Mouse (Mus musculus) limb, embryonic 10.5 days (tissue): Measurements from ENCODE around the gene Rln3. TPM values are rescaled to one million over a fixed set of nuclear protein-coding genes. Genes with fewer than 3 reads are reported as not detected.

Experiments used
- DNase-seq: peaks from one replicate; pipeline ENCODE4 v3.0.0-alpha.2; 2017; ENCODE audit warnings: low spot score
- H3K27ac ChIP-seq: fragments of 300-500 bp; sonication (generic); 2 replicates; pipeline ENCODE4 v1.5.1; 2016; ENCODE audit warnings: mild to moderate bottlenecking
- H3K27me3 ChIP-seq: fragments of 300-500 bp; sonication (generic); 2 replicates; pipeline ENCODE4 v1.6.1; 2016; ENCODE audit warnings: low read depth, mild to moderate bottlenecking; ENCODE audit not compliant: poor library complexity, severe bottlenecking
- H3K36me3 ChIP-seq: fragments of 300-500 bp; sonication (generic); 2 replicates; pipeline ENCODE4 v1.6.1; 2016; ENCODE audit warnings: mild to moderate bottlenecking, moderate library complexity
- H3K4me1 ChIP-seq: fragments of 300-500 bp; sonication (generic); 2 replicates; pipeline ENCODE4 v1.6.1; 2016
- H3K4me3 ChIP-seq: fragments of 300-500 bp; sonication (generic); 2 replicates; pipeline ENCODE4 v1.5.1; 2016; ENCODE audit warnings: mild to moderate bottlenecking, moderate library complexity
- H3K9me3 ChIP-seq: fragments of 300-500 bp; sonication (generic); replicated peaks from 2 replicates; pipeline ENCODE4 v1.6.1; 2016; ENCODE audit warnings: mild to moderate bottlenecking
- WGBS: fragments of 180-500 bp; shearing (Covaris S2); methylation state at CpG from one replicate; pipeline ENCODE4 v1.1.7; 2016; 5-methylcytosine and 5-hydroxymethylcytosine counted together
- polyA plus RNA-seq: library from polyadenylated mRNA; unstranded; fragments of >200 nt; fragmentation: Nextera tagmentation; extraction: Ambion mirVana; gene quantifications from 2 replicates; pipeline ENCODE4 v1.2.1, GENCODE M21; 2016

Gene Rln3
- polyA plus RNA-seq, 1 experiment from 2014 or later = not detected

DNA sequence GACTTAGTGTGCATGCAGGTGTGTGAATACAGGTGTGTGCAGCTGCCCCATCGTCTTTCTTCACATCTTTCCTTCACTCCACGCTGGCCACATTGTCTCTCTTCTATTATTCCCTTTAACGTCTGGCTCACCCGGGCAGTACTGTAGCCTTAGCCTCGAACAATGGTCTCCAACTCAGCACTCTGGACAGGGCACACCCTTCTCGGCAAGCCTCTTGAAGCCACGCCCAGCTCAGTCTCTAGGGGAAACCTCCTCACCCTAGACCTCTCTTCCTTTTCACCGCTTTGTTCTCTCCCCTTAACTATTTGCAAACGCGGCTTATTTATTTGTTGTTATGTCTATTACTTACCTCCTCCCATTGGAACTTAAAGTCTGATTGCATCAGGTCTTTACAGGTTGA, 17.4 kb downstream of the Rln3 start:
- no peak overlapping the region for H3K4me3 ChIP-seq
- peaks cover 31% of the 10 kb centered on the region for H3K4me1 ChIP-seq
- DNase-seq = no peak
- no peak overlapping the region for H3K27ac ChIP-seq
- 0 out of 2 replicates have a peak, but pooled peaks cover 2% of the 10 kb centered on the region for H3K36me3 ChIP-seq
- H3K27me3 ChIP-seq = peaks cover 72% of the 10 kb centered on the region
- H3K9me3 ChIP-seq = no peaks in the 10 kb centered on the region
- 15% methylated on average over 10 of the region's 10 CpGs for WGBS

- DNase-seq = peak; percentile 78
- under 1% methylated on average over 41 of the region's 41 CpGs for WGBS
- H3K9me3 ChIP-seq = no peaks in the 10 kb centered on the region
- H3K4me3 ChIP-seq = peak overlapping the region; percentile 62
- peaks cover 87% of the 10 kb centered on the region for H3K27me3 ChIP-seq
- H3K27ac ChIP-seq = peak overlapping the region; percentile 57
- H3K4me1 ChIP-seq = peaks cover 38% of the 10 kb centered on the region
- H3K36me3 ChIP-seq = 0 out of 2 replicates have a peak, but pooled peaks cover 2% of the 10 kb centered on the region
Measured at GRCm38 (mm10) chr8:84025863-84026262, 18.9 kb downstream of the Rln3 start.

DNA sequence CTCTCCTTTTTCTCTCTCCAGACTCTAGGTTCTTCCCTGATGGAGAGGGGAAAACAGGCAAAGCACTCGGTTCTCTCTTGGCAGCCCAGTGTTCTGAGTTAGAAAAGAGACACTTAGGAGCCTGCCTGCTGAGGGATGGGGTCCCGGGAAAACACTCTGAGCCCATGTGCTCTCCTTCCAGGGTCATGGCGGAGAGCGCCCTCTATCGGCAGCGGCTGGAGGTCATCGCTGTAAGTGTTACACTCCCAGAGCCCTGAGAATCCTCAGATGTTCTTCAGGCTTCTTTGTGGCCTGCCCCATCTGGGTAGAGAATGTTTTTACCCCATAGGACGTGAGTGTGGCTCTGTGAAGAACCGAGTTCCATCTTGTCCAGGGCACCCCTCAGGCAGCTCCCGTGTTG, 20.6 kb downstream of the Rln3 start:
- DNase-seq = peak; percentile 80
- no peaks in the 10 kb centered on the region for H3K36me3 ChIP-seq
- H3K4me1 ChIP-seq = peaks cover 41% of the 10 kb centered on the region
- H3K27me3 ChIP-seq = peaks cover 98% of the 10 kb centered on the region
- no peak overlapping the region for H3K4me3 ChIP-seq
- WGBS = 13% methylated on average over 10 of the region's 10 CpGs
- H3K27ac ChIP-seq = no peak overlapping the region
- H3K9me3 ChIP-seq = no peaks in the 10 kb centered on the region

DNA sequence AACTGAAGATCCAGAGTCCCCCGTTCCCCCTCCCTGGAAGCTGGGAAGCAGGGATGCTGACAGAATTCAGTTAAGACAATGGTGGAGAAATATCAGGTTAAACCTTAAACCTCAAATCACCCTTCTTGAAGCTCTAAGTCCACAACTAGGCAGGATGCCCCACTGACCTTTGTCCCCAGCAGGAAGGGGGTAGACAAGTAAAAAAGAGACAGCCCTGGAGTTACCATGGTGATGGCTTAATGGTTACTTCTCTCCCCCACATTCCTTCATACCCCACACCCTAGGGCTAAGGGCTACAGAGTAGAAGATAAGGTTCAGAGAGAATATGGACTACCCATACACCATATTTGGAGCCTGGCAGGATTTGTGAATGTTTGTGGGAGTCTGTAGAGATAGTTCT, 21.2 kb downstream of the Rln3 start:
- WGBS = 69% methylated on average over 1 of the region's 1 CpGs
- Histone ChIP-seq H3K9me3 (no peaks in the 10 kb centered on the region), H3K4me1 (peaks cover 41% of the 10 kb centered on the region), H3K27me3 (peaks cover 95% of the 10 kb centered on the region), H3K36me3 (no peaks in the 10 kb centered on the region), H3K27ac (no peak overlapping the region), H3K4me3 (no peak overlapping the region)
- DNase-seq = no peak

DNA sequence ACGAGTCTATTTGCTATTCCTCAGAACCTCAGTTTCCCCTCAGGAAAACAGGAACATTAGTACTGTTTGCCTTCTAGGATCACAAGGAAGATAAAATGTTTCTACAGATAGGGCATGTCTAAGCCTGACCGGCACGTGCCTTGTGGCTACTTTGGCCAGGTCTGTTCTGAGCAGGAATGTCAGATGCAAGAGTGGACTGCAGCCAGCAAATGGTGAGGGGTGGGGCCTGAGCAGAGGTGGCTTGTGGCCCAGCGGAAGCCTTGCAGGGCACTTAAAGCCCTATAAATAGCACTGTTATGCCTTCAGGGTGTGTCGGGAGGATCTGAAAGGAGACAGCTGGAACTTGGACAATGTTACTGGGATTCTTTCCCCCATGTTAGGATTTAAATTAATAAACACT, 21.7 kb downstream of the Rln3 start:
- H3K9me3 ChIP-seq = no peaks in the 10 kb centered on the region
- H3K4me3 ChIP-seq = no peak overlapping the region
- no peak overlapping the region for H3K27ac ChIP-seq
- H3K27me3 ChIP-seq = peaks cover 89% of the 10 kb centered on the region
- H3K4me1 ChIP-seq = peaks cover 41% of the 10 kb centered on the region
- no peak for DNase-seq
- WGBS = 27% methylated on average over 5 of the region's 5 CpGs
- H3K36me3 ChIP-seq = no peaks in the 10 kb centered on the region

DNA sequence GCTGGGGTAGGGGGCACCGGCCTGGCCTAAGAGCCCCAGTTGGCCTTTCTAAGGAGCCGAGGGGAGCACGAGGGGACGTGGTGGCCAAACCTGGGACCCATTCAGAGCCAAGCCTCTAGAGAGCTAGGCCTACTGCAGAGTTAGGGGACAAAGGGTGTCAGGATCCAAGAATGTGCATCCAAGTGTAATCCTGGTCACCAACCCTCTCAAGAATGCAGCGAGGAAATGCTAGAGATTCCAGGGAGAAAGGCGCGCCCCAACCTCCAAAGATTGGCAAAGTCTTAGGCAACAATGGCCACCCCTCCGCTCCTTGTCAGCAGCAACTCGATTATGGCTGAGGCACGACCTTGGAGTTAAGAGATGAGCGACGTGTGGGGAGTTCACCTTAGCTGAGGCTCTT, 23.2 kb downstream of the Rln3 start:
- 46% methylated on average over 12 of the region's 12 CpGs for WGBS
- peaks cover 38% of the 10 kb centered on the region for H3K4me1 ChIP-seq
- no peaks in the 10 kb centered on the region for H3K36me3 ChIP-seq
- H3K9me3 ChIP-seq = no peaks in the 10 kb centered on the region
- H3K27me3 ChIP-seq = peaks cover 74% of the 10 kb centered on the region
- H3K27ac ChIP-seq = peak overlapping the region; percentile 62
- no peak for DNase-seq
- peak overlapping the region; percentile 27 for H3K4me3 ChIP-seq

DNA sequence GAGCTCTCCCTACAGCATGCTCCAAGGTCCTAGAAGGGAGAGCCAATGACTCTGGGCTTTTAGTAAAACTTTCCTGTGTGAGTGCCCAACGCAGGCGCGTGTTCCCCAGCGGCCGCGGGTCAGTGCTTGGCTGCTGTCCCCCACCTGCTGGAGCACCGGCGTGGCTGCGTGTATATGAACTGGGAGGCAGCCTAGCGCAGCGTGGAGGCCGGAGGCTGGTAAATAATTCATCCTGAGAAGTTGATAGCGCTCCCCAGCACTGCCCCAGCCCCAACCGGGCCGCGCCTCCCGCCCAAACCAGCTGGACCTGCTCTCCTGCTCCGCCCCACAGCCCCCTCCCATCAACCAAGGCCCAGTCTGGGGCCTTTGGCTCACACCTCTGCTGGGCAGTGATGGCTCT, 23.7 kb downstream of the Rln3 start, which contains the start of gene Palm3:
Gene Palm3, plus strand, starts transcription at position 376 of the 400 bp plus-strand sequence.
- H3K27me3 ChIP-seq = peaks cover 69% of the 10 kb centered on the region
- peak within 1 kb of the TSS; percentile 27 for H3K4me3 ChIP-seq
- peaks cover 33% of the 10 kb centered on the region for H3K4me1 ChIP-seq
- peak within 1 kb of the TSS; percentile 62 for H3K27ac ChIP-seq
- H3K36me3 ChIP-seq = no peaks in the 10 kb centered on the region
- DNase-seq = no peak
- WGBS = 5% methylated on average over 18 of the region's 18 CpGs
- H3K9me3 ChIP-seq = no peaks in the 10 kb centered on the region

GRCm38 (mm10) chr8:84019738-84020137, 25.1 kb downstream of the Rln3 start:
- peaks cover 61% of the 10 kb centered on the region for H3K27me3 ChIP-seq
- H3K36me3 ChIP-seq = no peaks in the 10 kb centered on the region
- peaks cover 26% of the 10 kb centered on the region for H3K4me1 ChIP-seq
- WGBS = 85% methylated on average over 9 of the region's 9 CpGs
- no peak overlapping the region for H3K27ac ChIP-seq
- H3K9me3 ChIP-seq = no peaks in the 10 kb centered on the region
- H3K4me3 ChIP-seq = no peak overlapping the region
- DNase-seq = no peak

DNA sequence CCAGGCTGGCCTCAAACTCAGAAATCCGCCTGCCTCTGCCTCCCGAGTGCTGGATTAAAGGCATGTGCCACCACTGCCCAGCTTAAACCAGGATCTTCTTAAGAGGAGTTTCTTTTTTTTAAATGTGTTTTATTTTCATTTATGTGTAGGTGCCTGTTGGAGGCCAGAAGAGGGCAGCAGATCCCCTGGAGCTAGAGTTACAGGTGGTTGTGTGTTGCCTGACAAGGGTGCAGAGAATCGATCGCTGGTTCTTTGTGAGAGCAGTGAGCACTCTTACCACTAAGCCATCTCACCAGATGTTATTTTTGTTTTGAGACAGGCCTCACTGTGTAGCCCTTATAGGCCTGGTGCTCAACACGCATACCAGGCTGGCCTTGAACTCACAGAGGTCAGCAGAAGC, 29.0 kb downstream of the Rln3 start:
- H3K4me3 ChIP-seq = no peak overlapping the region
- no peak overlapping the region for H3K27ac ChIP-seq
- 94% methylated on average over 5 of the region's 5 CpGs for WGBS
- H3K36me3 ChIP-seq = no peaks in the 10 kb centered on the region
- H3K4me1 ChIP-seq = peaks cover 26% of the 10 kb centered on the region
- no peaks in the 10 kb centered on the region for H3K9me3 ChIP-seq
- no peak for DNase-seq
- H3K27me3 ChIP-seq = peaks cover 58% of the 10 kb centered on the region

DNA sequence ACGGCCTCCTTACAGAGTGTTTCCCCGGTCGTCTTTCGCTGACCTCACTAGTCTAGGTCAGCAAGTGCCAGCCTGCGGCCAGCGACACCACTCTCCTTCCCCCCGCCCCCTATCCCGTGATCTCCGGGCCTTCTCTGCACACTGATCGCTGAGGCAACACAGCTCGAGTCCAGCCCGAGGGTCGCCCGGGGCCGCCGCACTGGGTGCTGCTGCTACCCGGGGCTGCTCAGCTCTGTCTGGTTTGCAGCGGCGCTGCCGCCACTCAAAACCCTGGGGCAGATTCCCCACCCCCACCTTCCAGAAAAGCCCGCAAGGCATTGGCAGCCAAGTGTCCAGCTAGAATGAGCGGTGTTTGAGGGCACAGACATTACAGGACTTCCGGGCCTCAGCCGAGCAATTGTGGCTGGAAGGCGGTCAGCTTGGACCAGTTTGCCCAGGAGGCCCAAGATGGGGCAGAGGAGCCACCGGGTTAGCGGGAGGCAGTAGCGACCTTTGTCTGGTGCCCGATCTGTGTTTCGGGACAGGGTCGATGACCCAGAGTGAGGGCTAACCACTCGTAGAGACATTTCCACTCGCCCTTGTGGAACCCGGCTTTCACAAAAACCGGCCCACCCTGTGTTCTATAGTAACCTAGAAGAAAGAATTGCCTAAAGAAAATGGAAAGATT, 32.2 kb downstream of the Rln3 start:
- peaks cover 52% of the 10 kb centered on the region for H3K27me3 ChIP-seq
- H3K9me3 ChIP-seq = no peaks in the 10 kb centered on the region
- WGBS = 7% methylated on average over 35 of the region's 35 CpGs
- H3K27ac ChIP-seq = peak overlapping the region; percentile 7; the same call in 1 of the 2 replicates
- H3K4me1 ChIP-seq = peaks cover 37% of the 10 kb centered on the region
- peak overlapping the region; percentile 58 for H3K4me3 ChIP-seq
- peak; percentile 62 for DNase-seq
- H3K36me3 ChIP-seq = no peaks in the 10 kb centered on the region

DNA sequence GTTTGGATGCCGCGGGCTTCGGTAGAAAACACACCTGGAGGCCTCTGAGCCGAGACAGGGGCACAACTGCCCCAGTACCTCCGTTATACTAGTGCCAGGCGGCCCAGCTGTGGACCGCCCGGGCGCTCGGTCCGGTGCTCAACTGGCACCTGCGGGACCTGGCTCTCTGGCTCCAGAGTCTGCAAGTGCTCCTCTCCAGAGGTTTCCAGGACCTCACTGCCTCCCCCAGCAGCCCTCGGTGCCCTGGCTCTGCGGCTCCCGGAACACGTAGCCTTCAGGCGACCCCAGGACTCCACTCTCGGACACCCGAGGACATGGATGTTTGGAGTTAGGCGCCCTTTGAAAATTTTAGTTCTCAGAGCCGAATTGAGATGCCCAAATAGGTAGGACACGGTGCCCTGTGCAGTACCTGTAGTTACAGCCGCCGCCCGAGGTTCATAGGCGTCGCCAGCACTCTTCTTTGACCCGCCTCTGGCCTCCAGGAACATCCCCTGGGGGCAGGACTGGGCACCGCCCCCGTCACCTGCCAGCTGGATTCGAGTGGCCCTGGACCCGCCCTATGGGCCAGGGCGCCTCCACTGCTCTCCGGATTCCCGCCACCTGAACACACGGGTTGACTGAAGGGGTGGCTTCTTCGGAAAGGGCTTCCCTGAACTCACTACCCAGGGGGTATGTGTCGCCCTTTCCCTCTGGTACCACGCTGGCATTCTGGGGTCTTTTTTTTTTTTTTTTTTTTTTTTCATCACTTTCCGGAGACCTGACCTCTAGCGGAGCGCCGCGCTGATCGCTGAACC, 32.9 kb downstream of the Rln3 start, which contains the start of gene 2210011C24Rik:
Gene 2210011C24Rik, minus strand, starts transcription at position 467 of the 794 bp plus-strand sequence.
- WGBS = 1% methylated on average over 45 of the region's 45 CpGs
- H3K4me3 ChIP-seq = peak within 1 kb of the TSS; percentile 58
- peaks cover 52% of the 10 kb centered on the region for H3K27me3 ChIP-seq
- H3K9me3 ChIP-seq = no peaks in the 10 kb centered on the region
- H3K36me3 ChIP-seq = no peaks in the 10 kb centered on the region
- peaks cover 37% of the 10 kb centered on the region for H3K4me1 ChIP-seq
- peak; percentile 59 for DNase-seq
- H3K27ac ChIP-seq = peak within 1 kb of the TSS; percentile 7

- DNase-seq = peak; percentile 84
- H3K4me1 ChIP-seq = peaks cover 37% of the 10 kb centered on the region
- peaks cover 52% of the 10 kb centered on the region for H3K27me3 ChIP-seq
- 2% methylated on average over 83 of the region's 83 CpGs for WGBS
- peak overlapping the region; percentile 5 for H3K27ac ChIP-seq
- no peaks in the 10 kb centered on the region for H3K36me3 ChIP-seq
- H3K9me3 ChIP-seq = no peaks in the 10 kb centered on the region
- peak overlapping the region; percentile 58 for H3K4me3 ChIP-seq
Measured at GRCm38 (mm10) chr8:84010625-84011611, 33.9 kb downstream of the Rln3 start.
